Mouse (Mus musculus) frontal cortex, adult 2 months (tissue): ENCODE measurements around the gene Gpr61. TPM values are rescaled to one million over a fixed set of nuclear protein-coding genes. Genes with fewer than 3 reads are reported as not detected.

ENCODE experiments used
- DNase-seq, 2 experiments: peaks; one replicate each; pipeline ENCODE4 v3.0.0; 2022; ENCODE audit warnings: low spot score in 1 of 2; ENCODE audit errors: extremely low spot score in 1 of 2
- polyA plus RNA-seq: library from polyadenylated mRNA; depleted of rRNA; stranded (reverse); fragments of >200 nt; gene quantifications from 2 replicates; pipeline ENCODE4 v1.2.3, GENCODE M21; 2012; rRNA removed

Gene Gpr61
- polyA plus RNA-seq, 1 experiment: 15.0 TPM

DNA sequence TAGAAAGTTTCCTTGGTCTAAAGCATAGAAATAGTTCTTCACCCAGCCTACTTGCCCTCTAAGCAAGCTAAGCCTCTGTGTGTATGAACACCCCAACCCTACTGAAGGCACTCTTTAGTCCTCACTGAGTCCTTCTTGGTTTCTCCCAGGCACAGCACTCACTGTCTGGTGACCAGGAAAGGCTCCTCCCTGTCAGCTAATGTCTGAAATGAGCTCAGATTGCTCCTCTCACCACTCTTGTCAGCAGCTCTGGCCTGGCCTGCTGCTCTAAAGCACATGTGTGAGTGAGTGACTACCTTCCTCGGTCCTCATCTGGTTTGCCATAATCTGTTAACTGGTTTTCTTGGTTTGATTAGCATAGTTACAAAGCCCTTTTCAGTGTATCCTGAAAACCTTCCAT is 22.9 kb downstream of the Gpr61 start:
- no peak for DNase-seq

DNA sequence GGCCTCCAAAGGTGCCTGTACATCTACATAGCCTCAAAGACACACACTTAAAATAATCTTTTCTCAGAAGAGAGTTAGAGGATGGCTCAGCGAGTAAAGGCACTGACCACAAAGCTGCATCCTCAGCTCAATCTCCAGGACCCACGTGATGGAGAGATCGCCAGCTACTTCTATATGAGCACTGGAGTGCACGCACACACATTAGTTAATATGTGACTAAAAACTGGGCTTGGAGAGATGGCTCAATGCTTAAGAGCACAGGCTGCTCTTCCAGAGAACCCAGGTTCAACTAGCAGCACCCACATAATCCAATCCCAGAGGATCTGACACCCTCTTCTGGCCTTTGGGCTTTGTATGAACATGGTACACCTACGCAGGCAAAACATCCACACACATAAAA is 23.5 kb downstream of the Gpr61 start:
- DNase-seq: no peak

DNA sequence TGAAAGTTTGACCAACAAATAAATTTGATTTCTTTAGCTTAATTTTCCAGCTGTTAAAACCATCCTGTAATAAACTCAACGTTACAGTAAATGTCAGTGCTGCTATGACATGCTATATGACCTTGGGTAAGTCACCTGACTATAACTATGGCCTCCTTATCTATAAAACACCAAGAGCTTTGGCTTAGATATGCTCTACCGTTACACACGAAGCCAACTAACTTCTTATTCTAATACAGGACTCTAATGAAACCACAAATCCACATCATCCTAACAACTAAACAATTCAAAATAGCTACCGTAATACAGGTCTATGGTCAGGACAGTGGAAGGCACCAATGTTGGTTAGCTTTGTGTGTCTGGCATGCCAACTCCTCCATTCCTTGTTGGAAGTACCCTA is 24.9 kb downstream of the Gpr61 start:
- no peak for DNase-seq

DNA sequence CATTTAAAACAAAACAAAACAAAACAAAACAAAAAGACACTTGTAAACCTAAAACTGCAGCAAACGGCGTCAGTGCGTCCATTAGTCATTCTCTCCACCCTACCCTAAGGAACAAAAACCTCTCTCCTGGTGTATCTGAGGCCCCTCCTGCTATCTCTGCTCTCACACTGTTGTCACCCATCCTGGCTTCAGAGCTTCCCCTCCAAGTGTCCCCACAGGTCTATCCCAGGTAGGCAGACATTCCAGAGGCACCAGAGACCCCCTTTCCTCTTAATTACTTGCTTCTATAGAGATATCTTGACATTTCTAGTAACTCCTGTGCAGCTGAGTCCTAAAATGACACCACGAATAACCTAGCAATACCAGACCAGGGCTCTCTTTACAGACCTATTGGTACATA is 25.3 kb downstream of the Gpr61 start:
- no peak for DNase-seq

DNA sequence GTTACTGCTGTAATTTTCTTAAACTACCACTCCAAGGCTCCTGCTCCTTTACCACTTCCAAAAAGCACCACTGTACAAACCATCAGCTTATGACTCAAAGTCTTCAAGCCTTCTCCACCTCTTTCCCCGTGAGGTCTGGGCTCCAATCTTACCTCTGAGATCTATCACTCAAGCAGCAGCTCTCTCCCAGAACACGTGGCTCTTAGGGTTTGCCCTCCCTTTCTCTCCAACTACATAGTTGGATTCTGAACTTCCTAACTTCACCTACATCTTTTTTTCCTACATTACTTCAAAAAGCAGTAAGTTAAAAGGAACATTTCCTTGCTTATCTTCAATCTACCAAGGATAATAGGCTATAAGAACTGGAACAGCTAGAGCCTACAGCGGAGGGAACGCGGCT is 26.2 kb downstream of the Gpr61 start:
- no peak for DNase-seq

DNA sequence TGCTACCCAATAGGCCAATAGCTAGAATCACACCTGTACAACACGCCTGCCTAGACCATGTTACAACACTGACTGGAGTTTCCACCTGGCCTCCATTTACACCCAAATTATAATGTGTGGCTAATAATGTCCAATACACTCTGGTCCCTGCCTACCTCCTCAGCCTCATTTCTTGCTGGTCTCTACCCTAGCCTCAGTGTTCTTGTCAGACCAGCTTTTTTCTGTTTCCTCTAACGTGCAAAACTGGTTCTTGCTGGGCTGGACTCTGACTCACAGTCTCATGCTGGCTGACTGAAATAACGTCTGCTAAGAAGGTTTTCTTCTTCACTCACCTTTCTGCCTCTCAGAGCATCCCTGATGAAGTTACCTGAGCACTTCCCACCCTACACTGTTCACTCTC is 28.4 kb downstream of the Gpr61 start:
- DNase-seq: no peak

DNA sequence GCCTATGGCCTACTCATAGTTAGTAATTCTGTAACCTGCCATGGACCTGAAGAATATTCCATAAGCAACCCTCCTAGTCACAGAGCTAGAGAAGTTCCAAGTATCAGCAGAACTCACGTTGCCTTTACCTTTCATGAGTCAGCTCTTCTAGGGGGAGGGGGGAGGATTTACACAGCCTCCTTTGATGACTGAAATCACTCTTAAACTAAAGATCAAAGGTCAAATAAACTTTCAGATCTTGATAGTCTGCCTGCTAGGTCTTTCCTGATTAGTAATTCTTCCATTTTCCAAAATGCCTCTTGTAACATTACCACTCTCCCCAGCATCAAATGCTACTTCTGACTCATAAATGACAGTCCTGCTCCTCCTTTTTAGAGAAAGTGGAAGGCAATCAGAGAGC is 30.6 kb downstream of the Gpr61 start:
- DNase-seq: no peak

DNA sequence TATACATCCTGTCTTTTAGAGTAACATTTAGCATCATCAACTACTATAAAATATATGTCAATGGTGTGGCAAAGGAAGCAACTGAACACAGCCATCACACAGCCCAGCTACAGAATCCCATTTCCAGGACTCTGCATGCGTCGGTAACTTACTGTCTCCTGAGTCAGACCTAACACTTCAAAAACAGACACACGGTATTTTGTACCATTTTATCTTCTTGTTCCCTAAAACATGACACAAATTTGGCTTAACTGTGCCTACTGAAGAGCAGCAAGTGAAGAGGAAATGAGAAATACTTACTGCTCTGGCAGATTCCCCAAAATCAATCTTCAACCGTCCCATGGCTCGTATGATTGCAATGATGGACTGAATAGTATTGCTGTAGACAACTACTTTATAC is 31.4 kb downstream of the Gpr61 start:
- no peak for DNase-seq

DNA sequence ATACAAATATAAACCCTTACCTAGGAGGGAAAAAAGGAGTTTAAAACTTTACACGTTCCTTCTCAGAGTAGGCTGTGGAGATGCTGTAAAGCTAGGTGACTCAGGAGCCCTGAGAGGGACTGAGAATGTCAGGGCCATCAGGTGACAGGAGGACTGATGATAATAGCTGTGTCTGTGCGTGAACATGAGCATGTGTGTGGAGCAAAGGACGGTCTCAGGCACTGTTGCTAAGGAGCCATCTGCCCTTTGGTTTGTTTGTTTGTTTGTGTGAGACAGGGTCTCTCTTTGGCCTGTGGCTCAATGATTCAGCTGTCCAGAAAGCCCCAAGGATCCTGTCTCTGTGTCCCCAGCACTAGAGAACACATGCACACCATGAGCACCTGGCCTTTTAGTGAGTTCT is 33.6 kb downstream of the Gpr61 start:
- DNase-seq: no peak

DNA sequence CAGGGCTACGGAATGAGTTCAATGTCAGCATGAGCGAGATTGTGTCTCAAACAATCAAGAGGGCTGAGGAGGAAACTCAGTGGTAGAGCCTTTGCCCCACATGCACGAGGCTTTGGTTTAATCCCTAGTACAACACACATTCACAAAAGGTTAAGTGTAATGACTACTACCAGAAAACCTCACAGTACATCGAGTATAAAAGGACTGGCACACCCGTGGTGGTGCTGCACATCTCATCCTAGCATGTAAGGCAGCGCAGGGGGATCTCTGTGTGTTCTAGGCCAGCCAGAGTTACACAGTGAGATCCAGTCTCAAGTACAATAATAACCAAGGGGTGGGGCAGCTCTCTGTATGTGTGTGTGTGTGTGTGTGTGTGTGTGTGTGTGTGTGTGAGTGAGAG is 37.2 kb downstream of the Gpr61 start:
- no peak for DNase-seq

DNA sequence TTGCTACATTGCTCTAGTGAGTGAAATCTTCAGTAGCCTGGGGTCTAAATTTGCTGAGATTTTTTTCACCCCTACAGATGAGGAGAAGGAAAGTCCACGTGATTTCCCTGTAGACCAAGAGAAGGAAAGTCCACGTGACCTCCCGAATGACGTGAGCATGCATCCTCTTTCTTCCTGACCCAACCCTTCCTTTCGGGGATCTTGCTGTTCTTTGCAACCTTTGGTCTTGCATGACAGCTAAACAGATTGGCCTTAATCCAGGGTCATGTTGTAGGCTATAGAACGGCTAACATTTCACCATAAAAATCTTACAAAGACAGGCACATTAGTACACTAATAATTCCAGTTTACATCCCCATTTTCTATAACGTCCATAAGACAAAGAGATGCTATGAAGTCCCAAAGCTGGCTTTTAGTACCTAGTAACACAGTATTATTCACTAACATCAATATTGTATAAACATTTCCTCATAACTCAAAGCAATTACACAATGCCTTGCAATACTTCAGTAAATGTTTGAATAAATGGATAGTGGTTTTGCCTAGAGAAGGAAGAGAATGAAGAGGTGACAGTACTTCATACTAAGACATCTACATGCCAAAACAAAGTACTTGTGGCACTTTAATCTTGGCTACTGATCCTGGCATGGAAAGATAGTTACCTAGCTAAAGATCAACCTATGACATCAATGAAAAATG is 40.9 kb downstream of the Gpr61 start:
- no peak for DNase-seq

DNA sequence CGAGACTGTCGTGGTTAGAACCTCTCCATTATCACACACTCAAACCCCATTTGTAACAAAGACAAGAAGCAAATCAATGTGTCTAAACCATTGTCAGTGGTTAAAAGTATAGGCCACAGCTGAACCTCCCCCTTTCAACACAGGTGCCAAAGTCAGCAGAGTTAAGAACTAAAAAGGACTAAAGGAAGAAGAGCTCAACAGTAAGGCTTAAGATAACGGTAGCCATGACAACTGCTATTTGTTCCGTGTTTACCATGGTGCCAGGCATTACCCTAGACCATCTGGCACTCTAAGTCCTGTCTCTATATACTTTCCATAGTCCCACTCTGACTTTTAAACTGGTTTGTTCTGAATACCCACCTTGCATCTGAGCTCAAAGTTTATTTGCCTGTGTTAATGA is 42.0 kb downstream of the Gpr61 start:
- no peak for DNase-seq

DNA sequence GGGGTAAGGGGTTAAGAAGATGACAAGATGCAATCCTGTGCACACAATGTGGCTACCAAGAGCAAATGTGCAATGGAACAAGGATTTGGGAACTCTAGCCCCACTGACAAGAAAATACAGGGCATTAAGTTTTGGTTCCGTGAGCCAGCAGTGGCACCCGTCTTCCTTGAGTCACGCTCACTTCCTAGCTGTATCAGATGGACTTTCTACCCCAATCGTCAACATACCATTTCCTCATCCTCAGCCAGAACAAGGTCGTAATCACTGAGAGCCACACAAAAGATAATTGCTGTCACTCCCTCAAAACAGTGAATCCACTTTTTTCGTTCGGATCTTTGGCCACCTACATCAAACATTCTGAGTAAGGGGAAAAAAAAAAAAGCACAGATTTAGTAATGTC is 42.4 kb downstream of the Gpr61 start:
- no peak for DNase-seq

DNA sequence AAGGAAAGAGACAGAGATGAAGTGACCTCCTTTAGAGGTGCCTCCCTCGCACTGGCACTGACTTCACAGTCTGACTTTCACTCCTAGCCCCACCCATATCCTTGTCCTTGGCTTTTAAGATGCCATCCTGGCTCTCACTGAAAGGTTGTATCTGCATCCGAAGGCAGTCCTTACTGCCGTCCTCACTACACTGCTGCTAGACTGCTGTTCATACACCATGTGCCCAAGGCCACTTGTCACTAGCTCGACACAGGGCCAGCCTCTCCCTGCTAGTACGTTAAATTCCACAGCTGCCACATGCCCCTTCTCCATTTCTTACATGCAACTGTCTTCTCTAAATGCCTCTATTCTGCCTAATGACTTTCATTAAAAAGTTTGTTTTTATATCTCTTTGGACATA is 43.4 kb downstream of the Gpr61 start:
- no peak for DNase-seq

DNA sequence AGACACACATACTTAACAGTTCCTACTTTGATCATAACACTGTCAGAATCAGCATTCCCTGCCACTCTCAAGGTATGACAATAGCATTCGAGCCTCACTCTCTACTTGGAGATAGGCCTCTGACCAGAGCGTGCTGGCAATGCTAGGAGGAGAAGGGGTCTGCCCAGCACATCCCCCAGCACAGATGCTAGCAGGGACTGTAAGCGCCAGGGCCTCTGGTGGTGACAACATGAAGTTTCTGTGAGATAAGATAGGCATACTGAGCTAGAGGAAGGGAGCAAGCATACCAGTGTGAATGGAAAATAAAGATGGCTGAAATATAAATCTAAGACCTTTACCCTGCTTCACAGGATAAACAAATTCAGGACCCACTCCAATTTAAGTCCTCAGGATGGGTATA is 49.4 kb downstream of the Gpr61 start:
- no peak for DNase-seq

DNA sequence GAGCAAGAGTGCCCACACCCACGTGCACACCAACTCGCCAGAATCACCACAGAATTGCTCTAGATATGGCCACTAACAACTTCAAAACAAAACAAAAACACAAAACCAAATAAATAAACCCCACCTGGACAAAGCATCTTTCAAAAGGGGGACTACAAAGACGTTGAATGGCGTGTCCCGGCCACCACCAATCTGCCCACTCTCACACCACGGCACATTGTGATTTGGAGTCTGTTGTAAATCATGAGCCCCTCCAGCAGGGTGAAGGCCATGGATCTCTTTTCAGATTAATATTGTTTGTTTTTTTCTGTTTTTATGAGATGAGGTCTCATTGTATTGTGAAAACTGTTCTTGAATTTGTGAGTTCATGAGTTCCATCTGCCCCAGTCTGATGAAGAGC is 52.6 kb downstream of the Gpr61 start:
- no peak for DNase-seq

DNA sequence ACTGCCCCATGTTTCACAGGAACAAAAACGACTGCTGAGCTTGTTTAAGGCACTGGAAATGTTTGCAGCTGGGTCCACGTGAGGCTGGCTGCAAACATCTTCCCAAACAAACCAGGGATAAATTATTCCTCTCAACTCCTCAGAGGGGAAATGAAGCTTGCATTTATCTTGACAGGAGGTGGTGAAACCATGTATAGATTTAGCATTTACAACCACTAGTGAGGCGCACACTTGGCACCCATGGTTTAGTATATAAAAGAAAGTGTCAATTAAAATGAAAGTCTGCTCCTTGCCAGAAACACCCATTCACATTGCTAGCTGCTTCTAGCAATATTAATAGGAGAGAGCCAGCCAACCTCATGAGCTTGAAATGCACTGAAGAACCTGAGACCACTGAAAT is 53.1 kb downstream of the Gpr61 start:
- no peak for DNase-seq

Other genes starting within 250 kb of the Gpr61 start
- gene Gstm7, start 223.1 kb downstream of the Gpr61 start, polyA plus RNA-seq: 35.1 and 38.0 TPM in 2 replicates
- gene Gstm6, start 211.1 kb downstream of the Gpr61 start, polyA plus RNA-seq: 8.5 and 10.0 TPM in 2 replicates
- gene Gstm3, start 185.6 kb downstream of the Gpr61 start, polyA plus RNA-seq: not detected in 2 replicates
- gene Gstm2, start 168.4 kb downstream of the Gpr61 start, polyA plus RNA-seq: 6.3 and 8.0 TPM in 2 replicates
- 345 and 428 TPM in 2 replicates for gene Gstm1, start 136.9 kb downstream of the Gpr61 start, polyA plus RNA-seq
- gene Gstm4, start 110.0 kb downstream of the Gpr61 start, polyA plus RNA-seq: 12.7 and 15.0 TPM in 2 replicates
- gene Ampd2, start 68.2 kb downstream of the Gpr61 start, polyA plus RNA-seq: 188 and 230 TPM in 2 replicates
- 0.53 and 0.58 TPM in 2 replicates for gene Gnat2, start 62.1 kb downstream of the Gpr61 start, polyA plus RNA-seq
- gene Gnai3, start 8.7 kb downstream of the Gpr61 start, polyA plus RNA-seq: 37.3 and 37.5 TPM in 2 replicates
- gene Amigo1, start 31.5 kb upstream of the Gpr61 start, polyA plus RNA-seq: 62.1 and 62.6 TPM in 2 replicates
- gene Cyb561d1, start 46.3 kb upstream of the Gpr61 start, polyA plus RNA-seq: 19.1 and 19.3 TPM in 2 replicates
- gene Atxn7l2, start 56.1 kb upstream of the Gpr61 start, polyA plus RNA-seq: 42.7 and 44.0 TPM in 2 replicates
- 1.8 and 1.9 TPM in 2 replicates for gene Sypl2, start 71.8 kb upstream of the Gpr61 start, polyA plus RNA-seq
- 98.0 and 117 TPM in 2 replicates for gene Psma5, start 102.0 kb upstream of the Gpr61 start, polyA plus RNA-seq
- 157 and 166 TPM in 2 replicates for gene Sort1, start 129.2 kb upstream of the Gpr61 start, polyA plus RNA-seq
- 0.06 TPM in 1 of 2 replicates, not detected in the other for gene Mybphl, start 210.0 kb upstream of the Gpr61 start, polyA plus RNA-seq
- 11.7 and 14.6 TPM in 2 replicates for gene Psrc1, start 229.0 kb upstream of the Gpr61 start, polyA plus RNA-seq